Mouse (Mus musculus): Measurements from ENCODE around the gene Smagp. TPM values are rescaled to one million over a fixed set of nuclear protein-coding genes. Genes with fewer than 3 reads are reported as not detected.

Gene Smagp
- total and polyA plus RNA-seq, 2 experiments from 2014 or later = 2.5 to 2.6 TPM

DNA sequence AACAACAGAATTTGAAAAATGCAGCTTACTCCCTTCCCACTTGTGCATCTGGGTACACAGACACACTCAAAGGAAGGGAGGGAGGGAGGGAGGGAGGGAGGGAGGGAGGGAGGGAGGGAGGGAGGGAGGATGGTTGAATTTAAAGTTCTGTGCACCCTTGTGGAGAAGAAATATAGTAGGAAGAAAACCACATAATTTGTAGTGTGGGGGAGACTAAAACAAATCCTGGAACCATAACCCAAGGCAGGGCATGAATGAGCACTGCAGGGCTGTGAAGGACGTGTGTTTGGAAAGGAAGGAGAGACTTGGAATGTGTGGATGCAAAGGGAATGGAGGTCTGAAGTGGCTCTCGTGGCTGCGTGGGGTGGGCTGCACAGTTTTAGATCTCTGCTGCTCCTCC, 38.7 kb upstream of the Smagp start:
- Histone ChIP-seq H3K36me3 (ENCODE audit: insufficient read depth, low read length) (no peaks in the 10 kb centered on the region), H3K27ac (ENCODE audit: low read depth, low read length) (no peak overlapping the region), H3K9me3 (ENCODE audit: low read length) (no peaks in the 10 kb centered on the region), H3K4me3 (ENCODE audit: low read depth, low read length) (no peak overlapping the region), H3K27me3 (ENCODE audit: insufficient read depth, low read length) (no peaks in the 10 kb centered on the region), H3K4me2 (ENCODE audit: low read depth, low read length, poor library complexity, severe bottlenecking) (no peak overlapping the region), H3K9ac (replicated peaks; ENCODE audit: low read length, poor library complexity, severe bottlenecking) (no peak overlapping the region), H3K4me1 (ENCODE audit: insufficient read depth, low read length) (no peaks in the 10 kb centered on the region)
- WGBS = 60% methylated on average over 3 of the region's 3 CpGs
- TF ChIP-seq CTCF (IDR thresholded peaks at IDR 0.05) = no peak
- no peak for ATAC-seq (ENCODE audit: low FRiP score)
- no peak for DNase-seq (ENCODE audit: low spot score)

DNA sequence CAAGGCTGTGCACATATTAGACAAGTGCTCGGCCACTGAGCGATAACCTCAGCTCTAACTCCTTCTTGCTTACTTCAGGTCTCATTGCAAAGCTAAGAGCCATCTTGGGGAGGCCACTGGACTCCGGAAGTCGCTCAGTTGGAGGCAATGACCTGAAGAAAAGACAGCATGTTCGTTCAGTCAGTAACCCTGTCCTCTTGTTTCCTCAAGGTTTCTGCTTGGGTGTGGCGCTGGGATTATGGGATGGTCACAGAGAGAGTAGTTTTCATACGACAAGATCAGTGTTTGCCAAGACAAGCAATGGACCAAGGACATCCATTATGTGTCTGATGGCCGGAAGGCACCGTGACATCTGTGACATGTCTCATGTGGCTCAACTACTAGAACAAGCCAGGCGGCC, 37.8 kb upstream of the Smagp start:
- no peak overlapping the region for H3K27ac ChIP-seq (ENCODE audit: low read depth, low read length)
- H3K4me3 ChIP-seq (ENCODE audit: low read depth, low read length) = no peak overlapping the region
- no peaks in the 10 kb centered on the region for H3K9me3 ChIP-seq (ENCODE audit: low read length)
- DNase-seq (ENCODE audit: low spot score) (no peak), ATAC-seq (ENCODE audit: low FRiP score) (no peak)
- no peaks in the 10 kb centered on the region for H3K36me3 ChIP-seq (ENCODE audit: insufficient read depth, low read length)
- H3K4me2 ChIP-seq (ENCODE audit: low read depth, low read length, poor library complexity, severe bottlenecking) = no peak overlapping the region
- no peaks in the 10 kb centered on the region for H3K27me3 ChIP-seq (ENCODE audit: insufficient read depth, low read length)
- WGBS = 87% methylated on average over 10 of the region's 10 CpGs
- TF ChIP-seq CTCF (IDR thresholded peaks at IDR 0.05) = no peak
- no peaks in the 10 kb centered on the region for H3K4me1 ChIP-seq (ENCODE audit: insufficient read depth, low read length)
- no peak overlapping the region for H3K9ac ChIP-seq (replicated peaks; ENCODE audit: low read length, poor library complexity, severe bottlenecking)

DNA sequence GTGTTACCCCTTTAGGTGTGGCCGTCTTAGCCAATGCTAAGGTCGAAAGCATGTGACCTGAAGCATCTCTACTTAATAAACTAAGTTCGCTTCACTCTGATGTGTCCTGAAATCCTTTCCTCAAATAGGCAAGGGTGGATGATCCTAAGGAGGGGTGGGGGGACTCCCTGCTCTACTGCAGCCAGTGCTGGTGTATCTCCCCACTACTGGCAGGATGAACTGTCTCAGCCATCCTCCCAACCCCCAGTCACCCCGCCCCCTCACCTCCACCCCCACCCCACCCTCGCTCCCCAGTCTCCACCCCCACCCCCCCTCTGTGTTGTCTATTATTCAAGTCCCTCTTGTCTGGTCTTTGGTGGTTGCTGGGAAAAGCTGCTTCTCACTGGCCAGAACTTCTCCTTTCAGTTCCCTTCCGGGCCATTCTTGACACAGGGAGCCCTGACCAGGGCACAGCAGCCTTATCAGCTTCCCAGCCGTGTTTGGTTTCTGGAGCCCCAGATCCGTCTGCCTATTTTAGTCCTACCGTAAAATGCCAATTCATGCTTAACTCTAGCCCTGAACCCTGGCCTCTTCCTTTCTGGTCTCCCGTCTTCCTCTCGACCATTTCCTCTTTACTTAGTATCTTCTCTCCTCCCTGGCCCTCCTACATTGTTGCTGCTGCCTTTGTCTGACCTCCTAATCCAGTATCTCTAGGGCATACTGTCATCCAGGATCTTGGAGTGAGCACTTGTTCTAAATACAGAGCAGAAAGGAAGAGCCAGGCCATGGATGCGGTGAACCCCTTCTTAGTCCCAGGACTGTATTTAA, 37.0 kb upstream of the Smagp start:
- no peak for DNase-seq (ENCODE audit: low spot score)
- no peak for TF ChIP-seq CTCF (IDR thresholded peaks at IDR 0.05)
- 40% methylated on average over 11 of the region's 12 CpGs for WGBS
- Histone ChIP-seq H3K27me3 (ENCODE audit: insufficient read depth, low read length) (no peaks in the 10 kb centered on the region), H3K9ac (replicated peaks; ENCODE audit: low read length, poor library complexity, severe bottlenecking) (no peak overlapping the region), H3K36me3 (ENCODE audit: insufficient read depth, low read length) (no peaks in the 10 kb centered on the region), H3K4me2 (ENCODE audit: low read depth, low read length, poor library complexity, severe bottlenecking) (no peak overlapping the region), H3K4me1 (ENCODE audit: insufficient read depth, low read length) (no peaks in the 10 kb centered on the region), H3K4me3 (ENCODE audit: low read depth, low read length) (no peak overlapping the region), H3K27ac (ENCODE audit: low read depth, low read length) (no peak overlapping the region), H3K9me3 (ENCODE audit: low read length) (no peaks in the 10 kb centered on the region)
- ATAC-seq (ENCODE audit: low FRiP score) = no peak

DNA sequence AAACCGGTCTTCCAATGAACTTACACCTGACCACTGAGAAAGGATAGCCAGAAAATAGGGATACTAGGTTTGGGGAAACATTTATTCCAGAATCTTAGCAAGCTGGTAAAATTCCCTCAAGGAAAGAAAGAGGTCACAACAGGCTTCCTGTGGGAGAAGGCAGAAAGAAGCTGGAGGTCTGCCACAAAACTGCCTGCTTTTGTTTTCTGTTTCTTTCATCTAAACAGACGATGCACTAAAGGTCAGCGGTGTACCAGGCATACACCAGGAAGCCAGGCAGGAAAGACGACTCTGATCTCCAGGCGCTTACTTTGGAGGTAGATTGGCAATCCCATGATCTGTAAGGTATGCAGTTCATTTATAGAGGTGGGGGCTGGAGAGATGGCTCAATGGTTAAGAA, 34.1 kb upstream of the Smagp start:
- 66% methylated on average over 5 of the region's 5 CpGs for WGBS
- H3K27ac ChIP-seq (ENCODE audit: low read depth, low read length) = no peak overlapping the region

DNA sequence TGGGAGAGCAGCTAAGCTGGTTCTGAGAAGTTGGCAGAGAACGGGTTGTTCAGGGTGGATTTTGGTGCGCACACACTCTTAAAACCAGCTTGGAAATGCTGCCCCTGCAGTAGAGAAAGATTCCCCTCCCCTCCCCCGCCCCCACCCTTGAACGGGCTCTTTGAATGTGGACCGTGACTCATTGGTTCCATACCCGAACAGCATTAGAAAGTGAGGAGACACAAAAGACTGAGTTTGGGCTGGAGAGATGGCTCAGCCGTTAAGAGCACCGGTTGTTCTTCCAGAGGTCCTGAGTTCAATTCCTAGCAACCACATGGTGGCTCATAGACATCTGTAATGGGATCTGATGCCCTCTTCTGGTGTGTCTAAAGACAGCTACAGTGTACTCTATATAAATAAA, 33.3 kb upstream of the Smagp start:
- no peak overlapping the region for H3K9ac ChIP-seq (replicated peaks; ENCODE audit: low read length, poor library complexity, severe bottlenecking)
- H3K4me3 ChIP-seq (ENCODE audit: low read depth, low read length) = no peak overlapping the region
- no peaks in the 10 kb centered on the region for H3K36me3 ChIP-seq (ENCODE audit: insufficient read depth, low read length)
- DNase-seq (ENCODE audit: low spot score) (no peak), ATAC-seq (ENCODE audit: low FRiP score) (no peak)
- H3K4me1 ChIP-seq (ENCODE audit: insufficient read depth, low read length) = no peaks in the 10 kb centered on the region
- no peak overlapping the region for H3K27ac ChIP-seq (ENCODE audit: low read depth, low read length)
- no peaks in the 10 kb centered on the region for H3K27me3 ChIP-seq (ENCODE audit: insufficient read depth, low read length)
- H3K4me2 ChIP-seq (ENCODE audit: low read depth, low read length, poor library complexity, severe bottlenecking) = no peak overlapping the region
- H3K9me3 ChIP-seq (ENCODE audit: low read length) = no peaks in the 10 kb centered on the region
- 69% methylated on average over 8 of the region's 8 CpGs for WGBS
- no peak for TF ChIP-seq CTCF (IDR thresholded peaks at IDR 0.05)

More for the DNA sequence above, 34.1 kb upstream of the Smagp start:
- Histone ChIP-seq H3K36me3 (ENCODE audit: insufficient read depth, low read length) (no peaks in the 10 kb centered on the region), H3K9ac (replicated peaks; ENCODE audit: low read length, poor library complexity, severe bottlenecking) (no peak overlapping the region), H3K9me3 (ENCODE audit: low read length) (no peaks in the 10 kb centered on the region), H3K4me2 (ENCODE audit: low read depth, low read length, poor library complexity, severe bottlenecking) (no peak overlapping the region), H3K27me3 (ENCODE audit: insufficient read depth, low read length) (no peaks in the 10 kb centered on the region), H3K4me3 (ENCODE audit: low read depth, low read length) (no peak overlapping the region), H3K4me1 (ENCODE audit: insufficient read depth, low read length) (no peaks in the 10 kb centered on the region)
- DNase-seq (ENCODE audit: low spot score) = no peak
- no peak for TF ChIP-seq CTCF (IDR thresholded peaks at IDR 0.05)
- ATAC-seq (ENCODE audit: low FRiP score) = no peak

DNA sequence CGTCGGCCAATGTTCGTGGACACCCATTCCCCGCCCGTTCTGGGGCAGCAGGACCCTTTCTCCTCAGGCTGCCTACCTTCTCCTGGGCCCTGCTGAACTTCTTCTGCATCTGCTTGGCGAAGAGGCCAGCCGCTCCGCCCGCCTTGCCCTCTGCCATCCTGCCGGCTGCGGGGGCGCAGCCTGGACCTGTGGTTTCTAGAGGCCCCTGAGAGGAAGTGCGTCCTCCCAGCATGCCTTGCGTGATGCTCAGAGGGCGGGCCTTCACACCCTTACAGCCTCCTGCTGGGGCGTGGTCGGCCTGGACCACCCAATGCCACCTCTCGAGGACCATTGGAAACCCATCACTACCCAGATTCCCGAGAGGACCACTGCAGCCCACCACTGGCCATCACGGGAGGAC, 32.6 kb upstream of the Smagp start, which contains the start of gene Bin2:
Gene Bin2 (minus strand): TSS at position 217 of the 400 bp plus-strand sequence.
- Histone ChIP-seq H3K9ac (replicated peaks; ENCODE audit: low read length, poor library complexity, severe bottlenecking) (no peak within 1 kb of the TSS), H3K27me3 (ENCODE audit: insufficient read depth, low read length) (no peaks in the 10 kb centered on the region), H3K27ac (ENCODE audit: low read depth, low read length) (no peak within 1 kb of the TSS), H3K4me1 (ENCODE audit: insufficient read depth, low read length) (no peaks in the 10 kb centered on the region), H3K36me3 (ENCODE audit: insufficient read depth, low read length) (no peaks in the 10 kb centered on the region), H3K4me3 (ENCODE audit: low read depth, low read length) (no peak within 1 kb of the TSS), H3K9me3 (ENCODE audit: low read length) (no peaks in the 10 kb centered on the region), H3K4me2 (ENCODE audit: low read depth, low read length, poor library complexity, severe bottlenecking) (no peak within 1 kb of the TSS)
- ATAC-seq (ENCODE audit: low FRiP score) = no peak
- no peak for TF ChIP-seq CTCF (IDR thresholded peaks at IDR 0.05)
- WGBS = 90% methylated on average over 20 of the region's 20 CpGs
- DNase-seq (ENCODE audit: low spot score) = no peak

All from midbrain, postnatal 0 days (tissue).